Mouse (Mus musculus): ENCODE results near the gene Sergef.

The Sergef gene

GRCm38 (mm10) chr7:46615256-46615977, 24.2 kb downstream of the Sergef start:
- DNase-seq = peak; percentile 50

- DNase-seq = no peak
These were observed 25.3 kb downstream of the Sergef start for GRCm38 (mm10) chr7:46614263-46614662.

DNA sequence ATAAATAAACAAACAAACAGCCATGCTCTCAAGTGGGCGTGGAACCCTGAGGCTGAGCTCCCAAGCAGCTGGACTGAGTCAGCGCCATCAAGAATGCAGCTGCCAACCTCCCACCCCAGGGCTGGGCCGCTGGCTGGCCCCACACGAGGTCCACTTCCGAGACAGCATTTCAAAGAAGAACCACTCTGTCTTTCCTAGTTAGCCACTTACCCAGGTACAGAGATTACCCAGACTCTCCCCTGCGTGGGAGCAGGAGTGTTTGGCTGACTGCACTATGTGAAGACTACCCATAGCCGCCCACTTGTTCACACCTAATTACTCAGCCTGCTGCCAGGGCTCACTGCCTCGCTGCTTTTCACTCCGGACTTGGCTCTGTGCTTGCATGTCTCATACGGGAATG, 26.5 kb downstream of the Sergef start:
- DNase-seq = peak; percentile 16

DNA sequence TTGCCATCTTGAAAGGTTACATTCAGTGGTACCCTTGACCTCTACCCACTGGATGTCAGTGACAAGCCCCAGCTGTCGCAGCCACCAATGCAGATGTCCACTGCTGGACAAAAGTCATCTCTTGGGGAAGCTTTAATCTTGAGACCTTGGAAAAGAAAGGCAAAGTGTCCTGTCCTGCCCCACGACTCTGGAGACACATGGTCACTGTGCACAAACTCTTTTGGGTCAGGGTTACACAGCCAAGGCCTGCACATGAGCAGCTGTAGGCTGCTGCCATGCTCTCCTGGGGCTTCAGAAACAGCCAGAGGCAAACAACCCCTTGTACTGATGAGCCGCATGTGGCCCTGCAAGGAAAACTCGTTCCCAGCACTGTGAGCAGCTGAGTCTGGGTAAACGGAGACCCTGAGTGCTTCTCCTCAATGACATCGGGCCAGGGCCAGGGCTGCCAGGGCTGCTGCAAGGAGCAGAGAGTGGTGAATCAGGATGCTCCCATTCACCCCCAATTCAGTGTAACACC, 27.1 kb downstream of the Sergef start:
- no peak for DNase-seq

GRCm38 (mm10) chr7:46611970-46612369, 27.6 kb downstream of the Sergef start:
- DNase-seq = peak; percentile 65

DNA sequence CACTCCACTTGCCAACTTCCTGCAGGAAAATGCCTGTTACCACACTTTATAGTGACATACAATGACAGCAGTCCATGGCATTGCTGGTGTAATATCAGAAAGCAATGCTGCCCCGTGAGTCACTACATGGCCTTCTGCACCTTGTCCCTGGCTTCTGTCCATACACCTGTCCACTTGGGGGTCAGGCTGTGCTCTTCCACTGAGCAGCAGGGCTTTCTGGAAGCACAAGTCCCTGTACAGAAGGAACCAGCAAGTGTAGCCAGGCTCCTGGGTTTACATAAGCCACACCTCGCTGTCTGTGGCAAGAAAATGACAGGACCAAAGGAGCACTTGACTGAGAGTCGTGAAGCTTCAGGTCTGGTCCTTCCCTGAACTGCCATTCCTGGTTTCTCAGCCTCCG, 30.3 kb downstream of the Sergef start:
- DNase-seq = no peak

- peak; percentile 71 for DNase-seq
These were observed 32.1 kb downstream of the Sergef start for GRCm38 (mm10) chr7:46607428-46608055.

DNA sequence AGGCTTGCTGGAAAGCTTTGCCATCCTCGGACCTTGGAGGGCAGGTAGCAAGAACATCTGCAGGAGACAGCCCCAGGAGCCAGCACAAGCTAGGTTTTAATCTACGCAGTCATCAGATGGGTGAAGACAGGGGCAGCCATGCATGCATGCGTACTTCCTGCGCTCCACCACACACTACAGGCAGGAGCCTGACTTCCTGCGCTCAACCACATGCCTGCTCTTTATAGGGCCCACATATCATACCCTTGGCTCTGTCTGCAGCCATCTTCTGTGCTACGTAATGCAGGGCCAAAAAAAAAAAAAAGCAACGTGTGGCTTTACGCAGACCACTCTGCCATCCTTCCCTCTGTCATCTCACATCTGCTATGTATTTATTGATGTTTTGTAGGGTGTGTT, 32.6 kb downstream of the Sergef start:
- DNase-seq = no peak

- DNase-seq = peak; percentile 88
These were observed 33.1 kb downstream of the Sergef start for GRCm38 (mm10) chr7:46606391-46607030.

GRCm38 (mm10) chr7:46603051-46603450, 36.6 kb downstream of the Sergef start:
- no peak for DNase-seq

DNA sequence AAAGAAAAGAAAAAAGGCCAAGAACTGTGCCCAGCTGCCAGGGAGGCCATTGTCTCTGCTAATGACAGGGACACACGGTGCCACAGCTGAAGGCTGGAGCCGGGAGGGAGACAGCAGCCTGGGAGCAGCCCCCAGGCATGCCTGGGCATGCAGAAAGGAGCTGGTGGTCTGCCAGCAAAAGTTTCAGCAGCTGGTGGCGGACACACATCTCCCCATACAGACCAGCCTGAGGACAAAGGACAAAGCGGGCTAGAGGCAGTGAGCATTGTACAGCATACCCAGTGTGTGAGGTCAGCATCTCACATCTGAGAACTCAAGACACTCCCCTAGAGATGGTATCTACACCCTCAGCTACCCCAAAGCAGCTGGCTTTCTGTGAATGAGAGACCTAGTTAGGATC, 37.5 kb downstream of the Sergef start:
- DNase-seq = peak; percentile 16

- DNase-seq = peak; percentile 19
These were observed 38.5 kb downstream of the Sergef start for GRCm38 (mm10) chr7:46601097-46601496.

- DNase-seq = no peak
These were observed 42.6 kb downstream of the Sergef start for GRCm38 (mm10) chr7:46597006-46597405.

DNA sequence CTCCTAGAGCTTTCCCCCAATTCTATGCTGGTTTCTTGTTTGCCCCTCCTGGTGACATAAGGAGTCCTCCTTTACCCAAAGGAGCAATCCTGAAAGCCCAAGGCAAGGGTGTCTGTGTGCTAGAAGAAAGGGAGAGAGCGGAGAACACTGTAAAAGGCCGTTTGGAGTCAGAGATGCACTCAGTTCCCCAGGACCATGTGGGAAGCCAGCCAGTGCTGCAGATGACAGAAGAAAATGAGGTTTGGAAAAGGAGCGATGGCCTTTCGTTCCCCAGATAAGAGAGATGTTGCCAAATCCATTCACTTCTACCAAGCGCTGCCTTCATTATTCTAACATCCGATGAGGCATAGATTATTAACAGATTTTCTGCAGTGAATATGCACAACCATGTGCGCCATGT, 48.1 kb downstream of the Sergef start:
- DNase-seq = no peak

DNA sequence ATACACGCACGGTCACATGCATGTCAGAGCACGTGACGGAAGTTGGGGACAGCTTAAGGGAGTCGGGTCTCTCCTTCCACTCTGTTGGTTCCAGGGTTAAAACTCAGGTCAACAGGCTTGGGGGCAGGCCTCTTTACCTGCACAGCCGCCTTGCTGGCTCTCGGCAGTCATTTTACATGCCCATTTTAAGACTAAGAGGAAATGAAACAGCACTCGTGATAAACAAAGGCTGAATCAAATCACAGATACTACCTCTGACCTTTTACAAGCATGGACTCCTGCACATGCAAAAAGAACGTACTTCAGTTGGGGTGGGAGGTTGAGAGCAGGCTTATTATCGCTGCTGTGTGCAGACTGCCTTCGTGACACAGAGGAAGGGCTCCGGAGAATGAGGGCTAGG, 50.4 kb downstream of the Sergef start:
- DNase-seq = no peak

GRCm38 (mm10) chr7:46588005-46588404, 51.6 kb downstream of the Sergef start:
- DNase-seq = no peak

DNA sequence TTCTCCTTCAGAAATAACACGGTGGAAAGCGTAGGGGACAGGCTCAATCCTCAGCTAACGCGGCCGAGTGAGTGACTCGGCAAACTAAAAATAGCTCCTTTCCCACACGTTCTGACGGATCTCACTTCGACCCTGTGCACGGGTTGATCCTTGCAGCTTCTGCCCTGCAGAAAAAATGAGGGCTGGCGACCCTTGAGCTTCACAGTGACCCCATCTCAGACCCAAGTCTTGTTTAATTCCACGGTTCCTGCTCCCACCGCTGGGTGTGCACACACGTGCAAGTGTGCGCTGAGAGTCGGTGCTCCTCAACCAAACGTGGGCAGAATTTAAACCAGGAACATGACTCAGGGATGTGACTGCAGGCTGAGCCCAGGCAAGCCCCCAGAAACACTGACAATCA, 52.1 kb downstream of the Sergef start:
- no peak for DNase-seq

GRCm38 (mm10) chr7:46586621-46587216, 52.9 kb downstream of the Sergef start:
- no peak for DNase-seq

DNA sequence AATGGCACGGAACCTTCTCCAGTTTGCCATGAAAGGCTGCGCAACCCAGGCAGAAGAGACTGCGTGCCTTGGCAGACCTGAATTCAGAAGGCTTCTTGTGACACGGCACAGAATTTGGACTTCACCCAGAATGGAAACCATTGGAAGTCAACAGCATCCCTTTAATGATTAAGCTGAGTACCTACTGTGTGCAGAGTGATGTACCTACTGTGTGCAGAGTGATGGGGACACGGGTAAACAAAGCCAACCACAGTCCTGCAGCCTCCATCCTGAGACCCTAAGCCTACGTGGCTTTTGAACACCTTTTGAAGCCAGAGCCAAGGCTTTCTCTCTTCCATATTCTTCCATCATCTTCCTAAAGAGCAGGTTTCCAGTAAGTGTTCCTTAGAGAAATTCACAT, 56.9 kb downstream of the Sergef start:
- DNase-seq = no peak

DNA sequence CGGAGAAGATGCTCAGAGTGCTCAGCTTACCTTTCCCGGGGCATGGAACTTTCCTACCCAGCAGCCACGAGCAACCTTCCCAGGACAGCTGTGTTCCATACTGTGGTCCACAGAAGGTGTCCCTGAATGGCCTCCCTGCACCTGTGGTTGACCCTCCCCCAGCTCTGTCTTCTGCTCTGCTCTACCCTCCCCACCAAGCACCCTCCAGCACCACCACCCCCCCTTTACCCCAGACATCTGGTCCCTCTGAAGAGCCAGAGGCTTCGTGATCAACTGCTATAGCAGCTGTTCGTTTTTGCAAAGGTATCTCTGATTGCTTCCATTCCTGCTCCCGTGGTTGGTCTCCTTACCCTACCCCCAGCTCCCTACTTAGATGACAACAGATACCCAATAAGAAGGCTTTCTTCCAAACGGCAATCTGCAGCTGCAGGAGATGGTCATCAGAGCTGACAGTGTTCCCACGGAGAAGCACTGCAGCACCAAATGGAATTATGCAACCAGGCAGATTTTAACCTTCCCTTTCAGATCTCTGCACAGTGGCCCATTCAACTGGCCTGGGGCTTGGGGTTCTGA, 58.2 kb downstream of the Sergef start:
- no peak for DNase-seq

GRCm38 (mm10) chr7:46578091-46578490, 61.5 kb downstream of the Sergef start:
- no peak for DNase-seq

- no peak for DNase-seq
These were observed 63.7 kb downstream of the Sergef start for GRCm38 (mm10) chr7:46575897-46576296.

Measured in kidney, postnatal 10 days (tissue).